In the genomic region with DNA sequence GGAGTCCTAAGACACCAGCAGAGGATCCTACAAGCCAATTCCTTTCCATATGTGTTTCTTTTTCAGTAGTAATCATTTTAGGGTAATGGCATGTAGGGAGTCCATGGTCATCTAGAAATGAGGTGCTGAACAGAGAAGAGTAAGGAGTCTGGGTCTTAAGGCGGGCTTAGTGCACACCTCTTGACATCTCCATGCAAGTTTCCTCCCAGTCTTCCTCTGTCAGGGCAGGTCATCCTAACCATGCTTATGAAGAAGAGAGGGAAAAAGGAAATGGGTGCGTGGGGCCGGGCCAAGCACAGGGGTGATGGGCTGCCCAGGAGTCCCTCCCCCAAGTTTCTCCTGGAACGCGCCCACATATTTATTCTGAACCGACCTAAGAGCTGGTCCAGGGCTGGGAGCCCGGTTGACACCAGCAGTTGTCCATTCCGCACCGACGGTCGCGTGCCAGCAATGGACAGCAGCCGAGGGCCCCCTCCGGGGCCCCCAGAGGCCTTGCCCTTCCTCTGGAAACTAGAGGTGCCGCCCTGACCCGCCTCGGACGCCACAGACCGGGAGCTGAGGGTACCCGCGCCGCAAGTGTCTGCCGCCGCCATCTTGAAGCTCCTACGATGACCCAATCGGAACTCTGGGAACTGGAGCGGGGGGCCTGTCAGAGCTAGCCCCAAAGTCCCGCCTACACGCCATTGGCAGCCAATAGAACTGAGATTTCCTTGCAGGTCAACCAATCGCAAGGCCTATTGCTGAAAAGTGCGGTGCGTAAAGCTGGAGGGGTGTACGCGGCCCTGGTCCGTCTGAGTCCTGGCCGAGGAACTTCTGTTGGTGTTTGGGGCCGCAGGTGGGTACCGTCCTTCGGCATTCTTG, we compare ENCODE assay signal across 8 mouse cellular contexts. TPM values are rescaled to one million over a fixed set of nuclear protein-coding genes. Genes with fewer than 3 reads are reported as not detected.
A peak's percentile ranks its signal among the peaks of the same experiment; 100 is the strongest.
DNase-seq lines count a peak whose midpoint lies in the region; ATAC-seq and TF ChIP-seq lines count a peak whose summit lies in the region.

A gene (minus strand): TSS at position 669 of the 861 bp plus-strand sequence.
A gene (plus strand): TSS at position 743 of the 861 bp plus-strand sequence.

- TF ChIP-seq CTCF in ES-Bruce4 (IDR thresholded peaks at IDR 0.05; ENCODE audit: low read depth, low read length): no peak
- no peak for TF ChIP-seq CTCF in liver, postnatal 0 days (IDR thresholded peaks at IDR 0.05; ENCODE audit: low read depth)

- intact Hi-C loops in heart, postnatal 10 days (cut with DNase I): loop anchor here (2.0 kb wide), 2 partner anchors 99 to 287 kb away; a partner anchor contains a TSS

- H3K4me3 ChIP-seq in ES-Bruce4 (ENCODE audit: low read depth, low read length): peak within 1 kb of the TSS; percentile 100
- peak within 1 kb of the TSS; percentile 91 for H3K4me3 ChIP-seq in forebrain, embryonic 13.5 days
- H3K4me3 ChIP-seq in liver, postnatal 0 days (ENCODE audit: low read depth, low read length): peak within 1 kb of the TSS; percentile 74
- H3K4me3 ChIP-seq in neural tube, embryonic 14.5 days (ENCODE audit: low read depth, low read length): peak within 1 kb of the TSS; percentile 89

- peak within 1 kb of the TSS; percentile 95 for H3K9ac ChIP-seq in ES-Bruce4 (ENCODE audit: low read depth, poor library complexity, severe bottlenecking)
- H3K9ac ChIP-seq in forebrain, embryonic 13.5 days: peak within 1 kb of the TSS; percentile 76
- peak within 1 kb of the TSS; percentile 77 for H3K9ac ChIP-seq in liver, postnatal 0 days (replicated peaks)
- H3K9ac ChIP-seq in neural tube, embryonic 14.5 days (replicated peaks; ENCODE audit: low read depth, low read length): peak within 1 kb of the TSS; percentile 70

- DNase-seq in heart, postnatal 10 days: peak; percentile 99
- peak; percentile 99 for DNase-seq in large intestine, adult 2 months (ENCODE audit: low read depth, low spot score)
- DNase-seq in liver, postnatal 0 days: peak; percentile 95
- peak; percentile 95 for DNase-seq in testis, postnatal 10 days (ENCODE audit: low spot score)

- no peaks in the 10 kb centered on the region for H3K27me3 ChIP-seq in ES-Bruce4 (ENCODE audit: control insufficient read depth, insufficient read depth, low read length, poor library complexity, severe bottlenecking)
- no peaks in the 10 kb centered on the region for H3K27me3 ChIP-seq in forebrain, embryonic 13.5 days
- no peaks in the 10 kb centered on the region for H3K27me3 ChIP-seq in liver, postnatal 0 days (ENCODE audit: insufficient read depth, low read length)
- H3K27me3 ChIP-seq in neural tube, embryonic 14.5 days (ENCODE audit: control insufficient read depth, insufficient read depth, low read length): no peaks in the 10 kb centered on the region

- no peak for TF ChIP-seq EP300 in ES-Bruce4 (IDR thresholded peaks at IDR 0.05; ENCODE audit: insufficient read depth, low read depth, low read length)
- peak; percentile 36; the same call in 1 of the 2 replicates for TF ChIP-seq EP300 in liver, postnatal 0 days (IDR thresholded peaks at IDR 0.05; ENCODE audit: low read depth)

- no peak within 1 kb of the TSS for H3K27ac ChIP-seq in ES-Bruce4 (ENCODE audit: insufficient read depth, low read length)
- peak within 1 kb of the TSS; percentile 51; the same call in 1 of the 2 replicates for H3K27ac ChIP-seq in forebrain, embryonic 13.5 days
- H3K27ac ChIP-seq in liver, postnatal 0 days (ENCODE audit: low read depth): peak within 1 kb of the TSS; percentile 66
- H3K27ac ChIP-seq in neural tube, embryonic 14.5 days (ENCODE audit: low read depth, low read length): peak within 1 kb of the TSS; percentile 48; the same call in 1 of the 2 replicates

- ATAC-seq in cerebellum, adult (ENCODE audit: insufficient number of reproducible peaks, low FRiP score, low TSS enrichment): peak; percentile 100
- ATAC-seq in forebrain, embryonic 13.5 days: peak; percentile 100
- peak; percentile 99 for ATAC-seq in liver, postnatal 0 days
- peak; percentile 100 for ATAC-seq in neural tube, embryonic 14.5 days (ENCODE audit: low read depth)

- no peaks in the 10 kb centered on the region for H3K36me3 ChIP-seq in ES-Bruce4 (ENCODE audit: control insufficient read depth, insufficient read depth, low read length, poor library complexity, severe bottlenecking)
- no peaks in the 10 kb centered on the region for H3K36me3 ChIP-seq in forebrain, embryonic 13.5 days (ENCODE audit: poor library complexity, severe bottlenecking)
- 0 out of 2 replicates have a peak, but pooled peaks cover 2% of the 10 kb centered on the region for H3K36me3 ChIP-seq in liver, postnatal 0 days (replicated peaks; ENCODE audit: insufficient read depth, low read length)
- no peaks in the 10 kb centered on the region for H3K36me3 ChIP-seq in neural tube, embryonic 14.5 days (ENCODE audit: control insufficient read depth, insufficient read depth, low read length)

- H3K4me2 ChIP-seq in forebrain, embryonic 13.5 days: peak within 1 kb of the TSS; percentile 83
- H3K4me2 ChIP-seq in liver, postnatal 0 days (ENCODE audit: low read depth, low read length): peak within 1 kb of the TSS; percentile 89
- peak within 1 kb of the TSS; percentile 79 for H3K4me2 ChIP-seq in neural tube, embryonic 14.5 days (ENCODE audit: low read depth, low read length)

- WGBS in forebrain, embryonic 13.5 days: under 1% methylated on average over 38 of the region's 39 CpGs
- WGBS in large intestine, adult 2 months: under 1% methylated on average over 39 of the region's 39 CpGs
- WGBS in liver, postnatal 0 days (ENCODE audit: insufficient replicate concordance): under 1% methylated on average over 39 of the region's 39 CpGs
- WGBS in neural tube, embryonic 14.5 days: under 1% methylated on average over 39 of the region's 39 CpGs

- no peaks in the 10 kb centered on the region for H3K9me3 ChIP-seq in ES-Bruce4 (replicated peaks; ENCODE audit: control insufficient read depth, insufficient read depth, low read length, poor library complexity, severe bottlenecking)
- H3K9me3 ChIP-seq in forebrain, embryonic 13.5 days (replicated peaks): no peaks in the 10 kb centered on the region
- no peaks in the 10 kb centered on the region for H3K9me3 ChIP-seq in liver, postnatal 0 days (ENCODE audit: low read length)
- no peaks in the 10 kb centered on the region for H3K9me3 ChIP-seq in neural tube, embryonic 14.5 days (ENCODE audit: control insufficient read depth, low read length)

- H3K4me1 ChIP-seq in ES-Bruce4 (ENCODE audit: control insufficient read depth, insufficient read depth, low read length): no peaks in the 10 kb centered on the region
- H3K4me1 ChIP-seq in forebrain, embryonic 13.5 days: peaks cover 12% of the 10 kb centered on the region
- peaks cover 9% of the 10 kb centered on the region for H3K4me1 ChIP-seq in liver, postnatal 0 days (ENCODE audit: insufficient read depth)
- peaks cover 5% of the 10 kb centered on the region; the same call in 1 of the 2 replicates for H3K4me1 ChIP-seq in neural tube, embryonic 14.5 days (ENCODE audit: control insufficient read depth, insufficient read depth, low read length)

- TF ChIP-seq POLR2A in ES-Bruce4 (IDR thresholded peaks at IDR 0.05; ENCODE audit: insufficient read depth, low read length): no peak

RNA-seq across cellular contexts. Expression of the first gene that starts in this region (rescaled TPM):
- 20.5 and 20.9 TPM in 2 replicates for polyA plus RNA-seq in ES-Bruce4 (2011; ENCODE audit: insufficient read depth, insufficient read length, low read depth, missing spikeins)
- polyA plus RNA-seq in forebrain, embryonic 13.5 days (2015; fragmentation: Nextera tagmentation; extraction: Ambion mirVana): 52.3 and 59.8 TPM in 2 replicates
- total RNA-seq in heart, postnatal 10 days (2021): 10 to 100 TPM; 16.6 to 17.3 TPM
- polyA plus RNA-seq in large intestine, adult 2 months (2012; rRNA removed): 2.1 and 2.3 TPM in 2 replicates
- 8.0 and 9.7 TPM in 2 replicates for polyA plus RNA-seq in liver, postnatal 0 days (2015; fragmentation: Nextera tagmentation; extraction: Ambion mirVana)
- 38.0 and 45.8 TPM in 2 replicates for polyA plus RNA-seq in neural tube, embryonic 14.5 days (2014; fragmentation: Nextera tagmentation; extraction: Ambion mirVana)

RNA-seq across cellular contexts. Expression of the second gene that starts in this region (rescaled TPM):
- 25.0 and 25.1 TPM in 2 replicates for polyA plus RNA-seq in ES-Bruce4 (2011; ENCODE audit: insufficient read depth, insufficient read length, low read depth, missing spikeins)
- 129 and 133 TPM in 2 replicates for polyA plus RNA-seq in forebrain, embryonic 13.5 days (2015; fragmentation: Nextera tagmentation; extraction: Ambion mirVana)
- 10 to 100 TPM; 66.6 to 69.5 TPM for total RNA-seq in heart, postnatal 10 days (2021)
- polyA plus RNA-seq in large intestine, adult 2 months (2012; rRNA removed): 15.5 and 15.8 TPM in 2 replicates
- 64.4 and 68.9 TPM in 2 replicates for polyA plus RNA-seq in liver, postnatal 0 days (2015; fragmentation: Nextera tagmentation; extraction: Ambion mirVana)
- polyA plus RNA-seq in neural tube, embryonic 14.5 days (2014; fragmentation: Nextera tagmentation; extraction: Ambion mirVana): 108 and 114 TPM in 2 replicates
